Mouse (Mus musculus) CH12F3 (cell line): ENCODE measurements around the gene Stat3.

Source experiments
- in situ Hi-C: fragments of 300-500 bp; cut with MboI; formaldehyde crosslinking; loops from 2 replicates; pipeline ENCODE4 v1.14.3; 2020; ENCODE audit warnings: low sequenced_read_pairs

Stat3 gene

DNA sequence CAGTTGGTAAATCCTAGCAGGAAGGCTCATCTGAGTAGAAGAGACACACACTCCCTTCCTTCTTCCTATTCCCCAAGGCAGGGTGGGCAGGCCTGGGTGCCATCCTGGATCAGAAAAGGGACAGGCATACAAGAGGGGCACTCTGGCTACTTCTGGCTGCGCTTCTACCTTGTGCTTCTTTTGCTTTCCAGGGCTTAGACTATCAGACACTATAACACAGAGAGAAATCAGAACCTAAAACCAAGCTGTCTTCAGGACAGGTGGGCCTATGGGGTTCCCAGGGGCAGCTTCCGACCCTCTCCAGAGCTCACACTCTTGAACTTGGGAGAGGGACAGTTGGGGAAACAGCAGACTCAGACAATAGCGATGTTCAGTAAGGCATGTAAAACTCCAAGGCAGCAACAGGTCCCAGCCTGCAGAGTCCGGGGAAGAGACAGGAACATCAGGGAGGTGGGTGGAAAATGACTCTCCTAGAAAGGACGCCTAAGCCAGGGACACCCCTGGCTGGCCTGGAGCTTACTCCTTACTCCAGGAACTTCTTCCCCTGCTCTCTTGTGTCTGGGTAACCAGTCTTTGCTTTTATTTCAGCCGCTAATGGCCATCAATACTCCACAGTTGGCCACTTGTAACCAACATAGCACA, 25.7 kb upstream of the Stat3 start:
- in situ Hi-C loops = no loop called here

DNA sequence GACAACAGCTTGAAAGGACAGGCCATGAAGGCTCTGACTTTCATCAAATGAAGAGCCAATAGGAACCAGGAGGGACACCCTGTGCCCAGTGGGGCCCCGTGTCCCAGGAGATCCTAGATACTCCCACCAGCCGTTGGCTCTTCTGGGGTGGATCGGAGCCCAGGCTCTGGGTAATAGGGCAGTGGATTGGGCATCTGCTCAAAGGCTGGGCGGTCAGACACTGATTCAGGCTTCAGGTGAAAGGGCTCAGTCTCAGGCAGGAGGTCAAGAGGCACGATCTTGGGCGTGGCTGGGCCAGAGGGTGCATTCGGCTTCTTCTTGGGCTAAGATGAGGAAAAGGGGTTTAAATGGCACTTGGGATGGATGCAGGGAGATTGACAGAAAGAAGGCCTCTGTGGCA, 24.8 kb upstream of the Stat3 start:
- in situ Hi-C loops = no loop called here

- in situ Hi-C loops = no loop called here
These were observed 24.3 kb upstream of the Stat3 start for GRCm38 (mm10) chr11:100963647-100964046.

DNA sequence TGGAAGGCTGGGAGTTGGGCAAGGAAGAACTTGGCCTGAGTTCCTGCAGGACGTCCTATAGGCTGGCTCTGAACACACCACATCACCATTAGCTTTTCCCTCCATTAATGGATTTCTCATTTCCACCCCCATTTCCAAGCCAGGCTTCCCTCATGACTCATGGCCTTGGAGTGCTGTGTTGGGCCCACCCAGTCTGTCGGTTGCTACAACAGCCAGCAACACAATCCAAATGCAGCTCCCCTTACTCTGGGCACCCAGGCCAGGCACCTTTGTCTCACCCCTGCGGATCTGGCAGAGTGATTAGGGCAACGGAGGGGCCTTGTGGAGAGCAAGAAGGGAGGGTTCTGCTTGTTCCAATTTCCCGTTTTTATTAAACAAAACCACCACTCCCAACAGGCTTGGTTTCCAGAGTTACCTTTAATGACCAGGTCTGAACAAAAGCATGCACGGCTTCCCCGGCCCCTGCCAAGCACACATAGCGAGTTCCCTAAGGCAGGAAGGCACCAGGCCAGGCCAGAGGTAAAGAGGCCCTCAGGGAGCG, 23.1 kb upstream of the Stat3 start:
- in situ Hi-C loops = no loop called here

DNA sequence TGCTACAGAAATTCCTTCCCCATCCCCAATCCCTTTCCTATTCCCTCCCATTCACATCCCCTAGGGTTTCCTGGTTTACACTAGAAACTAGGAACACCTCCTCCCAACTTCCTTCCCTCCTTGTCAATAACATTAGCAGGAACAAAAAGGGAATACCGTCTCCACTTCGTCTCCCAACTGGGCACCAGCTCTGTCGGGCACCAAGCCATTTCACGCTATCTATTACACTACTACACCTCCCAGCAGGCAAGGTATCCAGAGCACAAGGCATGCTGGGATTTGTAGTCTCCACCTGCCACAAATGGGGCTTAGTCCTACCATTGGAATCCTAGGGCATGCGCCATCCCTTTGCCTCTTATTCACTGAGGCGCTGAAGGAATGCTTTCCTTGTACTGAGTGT, 21.2 kb upstream of the Stat3 start:
- in situ Hi-C loops = no loop called here

- in situ Hi-C loops = loop anchor here (5.0 kb wide), 1 partner anchor 68 kb away; no protein-coding TSS in a partner anchor
These were observed 20.5 kb upstream of the Stat3 start for GRCm38 (mm10) chr11:100959826-100960225.

DNA sequence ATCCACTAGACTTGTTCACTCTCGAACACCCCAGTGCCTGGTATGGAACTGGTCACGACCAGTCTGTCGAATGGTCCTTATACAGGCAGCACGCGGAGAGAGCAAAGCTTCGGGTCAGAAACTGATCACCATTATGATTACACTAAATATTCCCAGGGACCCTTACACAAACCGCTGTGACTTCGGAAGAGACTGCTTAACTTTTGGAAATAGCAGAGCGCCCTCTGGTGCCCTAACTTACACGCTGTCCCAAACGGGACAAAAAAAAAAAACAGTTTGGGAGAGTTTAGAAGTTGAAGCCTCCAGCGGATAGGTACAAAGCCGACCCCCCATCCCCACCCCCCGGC, 20.1 kb upstream of the Stat3 start:
- in situ Hi-C loops = loop anchor here (5.0 kb wide), 1 partner anchor 67 kb away; no protein-coding TSS in a partner anchor

- in situ Hi-C loops = loop anchor here (5.0 kb wide), 1 partner anchor 67 kb away; no protein-coding TSS in a partner anchor
These were observed 19.5 kb upstream of the Stat3 start for GRCm38 (mm10) chr11:100958613-100959463.

DNA sequence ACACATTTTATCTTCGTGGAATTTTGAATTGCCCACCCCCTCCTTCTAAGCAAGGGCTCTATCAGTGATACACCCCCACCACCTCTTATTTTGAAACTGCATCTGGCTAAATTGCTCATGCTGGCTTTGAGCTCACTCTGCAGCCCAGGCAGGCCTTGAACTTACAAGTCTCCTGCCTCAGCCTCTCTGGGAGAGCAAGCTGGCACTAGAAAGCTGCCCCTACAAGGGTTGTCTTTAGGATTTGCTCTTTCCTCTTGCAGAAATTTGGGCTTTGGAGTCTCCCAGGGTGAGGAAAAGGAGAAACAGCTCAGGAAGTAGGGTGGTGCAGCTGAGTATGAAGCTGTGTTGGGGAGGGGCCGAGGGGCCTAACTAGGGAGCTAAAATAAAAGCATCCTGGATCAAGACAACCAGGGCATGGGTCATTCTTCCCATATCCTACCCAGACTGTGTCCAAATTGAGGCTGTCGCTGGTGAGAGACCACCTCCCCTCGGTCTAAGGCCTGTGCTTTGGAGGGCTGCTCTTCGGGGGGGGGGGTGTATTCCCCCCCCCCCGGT, 18.7 kb upstream of the Stat3 start:
- in situ Hi-C loops = loop anchor here (5.0 kb wide), 1 partner anchor 66 kb away; no protein-coding TSS in a partner anchor

DNA sequence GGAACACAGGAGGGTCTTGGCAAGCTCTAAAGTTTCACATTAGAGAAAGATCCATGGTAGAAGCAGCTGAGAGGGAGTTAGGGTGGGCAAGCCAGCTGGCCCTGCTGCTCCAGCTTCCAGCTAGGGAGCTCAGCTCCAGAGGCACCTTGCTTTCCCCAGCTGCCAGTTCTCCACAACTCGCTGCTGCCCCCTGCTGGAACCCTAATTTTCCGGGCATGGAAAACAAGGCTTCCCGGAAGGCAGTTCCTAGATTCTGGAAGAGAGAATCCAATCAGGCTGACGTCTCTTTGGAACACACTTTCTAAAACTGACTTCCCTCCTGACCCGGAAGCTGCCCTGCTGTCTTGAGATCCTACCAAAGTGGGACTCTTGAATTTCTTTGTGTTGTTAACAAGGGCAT, 17.9 kb upstream of the Stat3 start:
- in situ Hi-C loops = loop anchor here (5.0 kb wide), 1 partner anchor 65 kb away; no protein-coding TSS in a partner anchor

- in situ Hi-C loops = no loop called here
These were observed 10.2 kb upstream of the Stat3 start for GRCm38 (mm10) chr11:100949540-100949939.

- in situ Hi-C loops = no loop called here
These were observed 9.0 kb upstream of the Stat3 start for GRCm38 (mm10) chr11:100948317-100948716.

DNA sequence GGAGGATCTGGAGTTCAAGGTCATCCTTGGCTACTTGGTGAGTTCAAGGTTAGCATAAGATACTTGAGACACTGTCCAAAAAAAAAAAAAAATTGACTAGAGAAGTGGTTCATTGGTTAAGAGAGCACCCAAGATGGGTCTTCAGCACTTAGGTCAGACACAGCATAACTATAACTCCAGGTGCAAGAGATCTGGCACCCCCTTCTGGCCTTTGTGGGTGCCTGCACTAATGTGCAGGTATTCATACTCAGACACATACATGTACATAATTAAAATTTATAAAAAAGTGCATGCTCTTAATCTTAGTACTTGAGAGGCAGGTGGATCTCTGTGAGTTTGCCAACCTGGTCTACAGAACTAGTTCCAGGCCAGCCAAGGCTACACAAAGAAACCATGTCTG, 8.2 kb upstream of the Stat3 start:
- in situ Hi-C loops = no loop called here

DNA sequence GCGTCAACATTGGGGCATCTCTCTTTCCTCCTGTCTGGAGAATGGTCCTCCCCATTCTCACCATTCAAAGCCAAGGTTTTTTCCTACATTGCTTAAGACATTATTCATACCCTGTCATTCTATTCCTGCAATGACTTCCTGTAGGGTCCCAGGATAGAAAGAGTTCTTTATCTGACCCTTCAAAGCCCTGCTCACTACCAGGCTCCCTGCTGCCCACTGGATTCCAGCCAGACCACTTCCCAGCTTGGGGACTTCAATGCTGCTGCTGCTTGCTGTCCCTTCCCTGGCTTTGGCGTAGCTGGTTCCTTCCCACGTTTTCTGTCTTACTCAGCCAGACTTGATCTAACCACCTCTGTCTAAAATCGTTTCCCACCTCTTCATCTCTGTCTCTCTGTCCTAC, 7.5 kb upstream of the Stat3 start:
- in situ Hi-C loops = no loop called here

DNA sequence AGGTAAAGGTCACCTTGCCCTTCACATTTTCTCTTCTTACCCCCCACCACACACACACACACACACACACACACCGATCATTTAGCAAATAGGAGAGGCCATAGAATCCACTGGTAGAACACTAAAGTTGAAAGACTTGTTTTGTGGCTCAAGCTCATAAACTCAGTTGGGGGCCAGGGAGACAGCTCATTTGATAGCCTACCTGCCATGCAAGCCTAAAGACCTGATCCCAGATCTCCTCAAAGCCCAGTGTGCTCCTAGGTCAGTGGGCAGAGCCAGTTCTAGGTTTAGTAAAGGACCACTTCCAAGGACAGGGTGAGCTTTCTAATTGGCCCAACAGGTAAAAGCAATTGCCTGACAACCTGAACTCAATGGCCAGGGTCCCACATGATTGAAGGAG, 3.0 kb upstream of the Stat3 start:
- in situ Hi-C loops = no loop called here

DNA sequence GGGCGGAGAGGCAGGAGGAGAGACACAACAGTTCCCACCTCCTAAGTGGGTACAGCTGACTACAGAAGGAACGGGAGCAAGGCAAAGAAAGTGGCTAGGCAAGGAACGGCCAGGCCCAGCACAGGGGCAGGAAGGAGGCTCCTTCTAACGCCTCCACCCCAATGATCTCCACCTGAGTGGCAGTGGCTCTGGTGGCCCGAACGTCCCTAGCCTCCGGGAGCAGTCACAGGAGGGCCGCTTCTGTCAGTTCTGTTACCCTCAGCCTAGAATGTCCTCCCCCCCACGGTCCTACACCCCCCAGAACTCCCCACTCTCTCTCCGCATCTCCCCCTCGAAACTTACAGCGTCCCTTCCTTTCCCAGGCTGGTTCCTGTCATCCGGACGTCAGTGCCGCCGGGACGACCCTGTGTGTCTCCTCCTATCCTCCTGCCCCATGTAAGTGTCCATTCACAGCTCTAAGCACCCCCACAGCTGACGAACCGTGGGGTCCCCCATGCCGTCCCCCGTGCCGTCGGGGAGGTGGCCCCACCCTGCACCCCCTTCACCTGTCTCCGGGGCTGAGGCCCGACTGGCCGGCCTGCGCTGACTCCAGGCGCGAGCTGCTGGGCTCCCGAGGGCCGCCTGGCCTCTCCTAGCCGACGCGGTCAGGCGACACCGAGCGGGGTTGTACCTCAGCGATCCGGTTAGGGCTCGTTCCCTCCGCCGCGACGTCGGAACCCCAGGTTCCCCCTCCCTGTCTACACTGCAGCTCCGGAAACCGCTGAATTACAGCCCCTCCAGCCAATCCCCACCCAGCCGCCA, 429 bp downstream of the Stat3 start:
- in situ Hi-C loops = no loop called here

DNA sequence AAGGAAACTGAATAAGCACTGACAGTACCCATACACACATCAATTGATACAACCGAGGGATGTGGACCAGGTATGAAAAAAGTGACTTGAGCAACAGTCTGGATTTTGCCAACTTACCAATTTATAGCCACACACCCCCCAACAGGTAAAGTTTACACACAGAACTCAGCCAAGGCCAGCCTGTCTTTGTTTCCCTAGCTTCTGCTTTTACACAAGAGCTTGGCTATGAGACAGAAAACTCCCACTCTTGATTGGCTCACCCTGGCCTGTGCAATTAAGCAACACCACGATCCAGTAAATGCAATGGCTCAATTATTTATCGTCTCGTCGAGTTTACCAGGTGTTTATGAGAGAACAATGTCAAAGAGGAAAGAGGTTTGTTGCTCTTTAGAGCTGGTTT, 1.2 kb downstream of the Stat3 start:
- in situ Hi-C loops = no loop called here

DNA sequence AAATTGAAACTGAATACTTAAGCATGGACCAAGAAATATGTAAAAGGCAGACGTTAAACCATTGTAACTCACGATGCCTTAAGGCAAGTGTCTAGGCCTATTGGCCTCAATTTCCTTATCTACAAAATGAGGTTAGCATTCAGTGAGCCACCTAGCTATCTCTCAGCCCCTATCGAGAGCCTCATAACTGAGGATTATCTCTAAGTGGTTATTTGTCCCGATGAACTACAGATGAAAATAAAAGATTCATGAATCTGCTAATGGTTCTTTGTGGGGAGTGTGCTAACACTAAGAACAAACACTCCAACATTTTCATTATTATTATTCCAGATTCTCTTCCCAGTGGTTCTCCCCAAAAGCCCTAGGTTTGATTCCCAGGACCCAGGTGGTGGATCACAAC, 2.0 kb downstream of the Stat3 start:
- in situ Hi-C loops = no loop called here

DNA sequence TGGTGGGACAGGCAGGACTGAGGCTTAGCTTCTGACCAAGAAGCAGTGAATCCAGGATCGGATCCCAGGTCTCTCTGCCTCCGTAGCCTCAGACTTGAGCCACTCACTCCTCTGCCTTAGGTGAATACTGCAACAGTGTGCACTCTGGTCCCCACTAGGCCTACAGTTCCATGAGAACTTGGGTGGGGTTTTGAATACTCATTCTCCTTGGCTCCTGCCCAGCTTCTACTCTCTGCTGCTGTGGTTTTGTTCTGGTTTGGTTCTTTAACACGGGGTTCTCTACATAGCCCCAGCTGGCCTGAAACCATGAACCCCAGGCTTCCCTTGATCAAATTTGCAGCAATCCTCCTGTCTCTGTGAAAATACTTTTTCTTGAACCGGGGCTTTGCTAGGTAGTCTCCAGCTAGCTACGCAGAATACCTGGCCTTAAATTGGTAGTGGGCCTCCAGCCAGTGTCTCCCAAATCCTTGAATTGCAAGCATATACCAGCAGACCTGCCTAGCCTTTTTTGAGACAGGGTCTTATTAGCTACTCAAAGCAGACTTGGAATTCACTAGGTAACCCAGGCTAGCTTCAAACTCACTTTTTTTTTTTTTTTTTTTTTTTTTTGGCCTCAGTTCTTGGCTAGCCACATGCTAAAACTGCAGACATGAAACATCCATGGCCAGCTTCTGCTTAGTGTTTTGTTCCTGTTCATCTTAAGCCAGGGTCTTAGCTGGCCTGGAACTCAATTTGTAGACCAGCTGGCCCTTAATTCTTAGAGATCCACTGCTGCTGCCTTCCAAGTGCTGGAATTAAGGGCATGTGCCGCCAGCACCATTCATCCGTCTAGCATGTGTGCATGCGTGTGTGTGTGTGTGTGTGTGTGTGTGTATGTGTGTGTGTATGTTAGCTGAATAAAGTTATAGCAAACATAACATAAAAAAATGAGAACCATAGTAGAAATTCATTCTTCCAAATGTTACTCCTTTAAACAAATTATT, 3.7 kb downstream of the Stat3 start:
- in situ Hi-C loops = no loop called here
